Mouse (Mus musculus) C2C12 (cell line): ENCODE results near the gene Nfix. TPM values are rescaled to one million over a fixed set of nuclear protein-coding genes. Genes with fewer than 3 reads are reported as not detected.

Experiments
- H3K27me3 ChIP-seq: one replicate; pipeline ENCODE4 v1.6.1; 2011; ENCODE audit not compliant: control insufficient read depth, insufficient read depth, insufficient read length
- H3K36me3 ChIP-seq: one replicate; pipeline ENCODE4 v1.6.1; 2011; ENCODE audit not compliant: control insufficient read depth, insufficient read depth
- H3K4me3 ChIP-seq: one replicate; pipeline ENCODE4 v1.5.1; 2011; ENCODE audit warnings: mild to moderate bottlenecking, control low read depth; ENCODE audit not compliant: poor library complexity, insufficient read depth, severe bottlenecking
- H3K79me2 ChIP-seq: one replicate; pipeline ENCODE4 v1.6.1; 2011; ENCODE audit not compliant: control insufficient read depth, insufficient read depth
- H3K79me3 ChIP-seq: one replicate; pipeline ENCODE4 v1.6.1; 2011; ENCODE audit warnings: low read depth, control low read depth
- H3ac ChIP-seq: one replicate; pipeline ENCODE3; 2011; ENCODE audit warnings: low read depth; ENCODE audit not compliant: control insufficient read depth, insufficient read length
- CEBPB ChIP-seq: IDR thresholded peaks from one replicate; pipeline ENCODE4 v1.6.1; 2011; ENCODE audit warnings: low read depth, mild to moderate bottlenecking, control low read depth, moderate library complexity
- CTCF ChIP-seq: IDR thresholded peaks from one replicate; pipeline ENCODE4 v1.5.1; 2011; ENCODE audit not compliant: control insufficient read depth, insufficient read depth, insufficient read length
- FOSL1 ChIP-seq: IDR thresholded peaks from one replicate; pipeline ENCODE4 v1.8.0; 2011; ENCODE audit warnings: mild to moderate bottlenecking, low read length; ENCODE audit not compliant: poor library complexity, insufficient read depth, severe bottlenecking
- MAX ChIP-seq: IDR thresholded peaks from one replicate; pipeline ENCODE4 v1.6.1; 2011; ENCODE audit warnings: mild to moderate bottlenecking, control low read depth
- MYOD1 ChIP-seq: IDR thresholded peaks from one replicate; pipeline ENCODE4 v1.6.1; 2011; ENCODE audit warnings: low read depth; ENCODE audit not compliant: control insufficient read depth, insufficient read length
- MYOG ChIP-seq: IDR thresholded peaks from one replicate; pipeline ENCODE4 v1.6.1; 2011; ENCODE audit not compliant: control insufficient read depth, insufficient read length; ENCODE audit errors: extremely low read depth
- USF1 ChIP-seq: IDR thresholded peaks from one replicate; pipeline ENCODE4 v1.6.1; 2011; ENCODE audit warnings: low read depth, mild to moderate bottlenecking, control low read depth, moderate library complexity
- polyA plus RNA-seq: library from polyadenylated mRNA; unstranded; fragments of >200 nt; fragmentation: generic; extraction: Trizol; gene quantifications from one replicate; pipeline ENCODE4 v1.2.1, GENCODE M21; 2012; ENCODE audit warnings: missing spikeins

The Nfix gene
- polyA plus RNA-seq, 1 experiment, result 50.7 TPM

DNA sequence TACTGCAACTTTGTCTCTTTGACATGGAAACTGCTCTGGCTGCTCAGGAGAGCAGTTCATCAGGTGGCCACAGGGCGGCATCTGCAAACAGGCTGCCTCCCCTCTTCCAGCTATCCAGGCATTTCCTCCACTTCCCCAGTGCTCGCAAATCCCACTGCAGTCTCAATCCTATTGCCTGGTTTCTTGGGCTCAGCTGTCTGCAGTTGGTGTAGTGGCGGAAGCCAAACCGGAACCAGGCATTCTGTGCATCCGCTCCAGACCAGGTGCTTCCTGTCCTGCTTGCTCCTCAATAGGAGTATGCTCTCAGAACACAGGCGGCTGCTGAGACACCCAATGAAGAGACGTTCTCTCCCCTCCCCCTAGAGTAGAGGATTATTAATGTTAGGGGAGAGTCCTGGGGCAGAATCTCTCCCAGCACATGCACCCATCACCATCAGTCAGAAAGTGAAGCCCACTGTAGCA is 100.3 kb downstream of the Nfix start:
- H3K79me3 ChIP-seq, result no peaks in the 10 kb centered on the region
- H3K79me2 ChIP-seq, result no peaks in the 10 kb centered on the region
- peaks cover 52% of the 10 kb centered on the region for H3K36me3 ChIP-seq
- H3K4me3 ChIP-seq, result no peak overlapping the region
- no peak overlapping the region for H3ac ChIP-seq
- no peaks in the 10 kb centered on the region for H3K27me3 ChIP-seq
- TF ChIP-seq MYOD1, result no peak
- no peak for TF ChIP-seq CEBPB
- no peak for TF ChIP-seq MYOG
- peak; percentile 48 for TF ChIP-seq CTCF

DNA sequence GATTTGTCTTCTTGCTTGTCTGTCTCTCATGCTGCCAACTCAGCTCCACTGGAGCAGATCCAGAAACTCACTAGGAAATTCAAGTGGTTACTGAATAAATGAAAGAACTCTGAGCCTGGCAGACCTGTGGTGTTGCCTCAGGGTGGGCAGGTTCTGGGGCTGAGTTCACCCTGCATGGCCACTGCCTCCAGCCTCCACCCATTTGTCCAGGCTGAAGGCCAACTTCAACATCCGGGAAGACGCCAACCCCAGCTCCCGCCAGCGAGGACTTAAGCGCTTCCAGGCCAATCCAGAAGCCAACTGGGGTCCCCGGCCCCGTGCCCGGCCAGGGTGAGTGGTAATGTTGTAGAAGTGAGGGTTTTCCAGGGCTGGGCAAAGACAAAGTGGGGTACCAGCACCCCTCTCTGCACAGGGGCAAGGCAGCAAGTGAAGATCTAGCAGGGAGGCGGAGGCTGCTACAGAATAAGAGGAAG is 101.2 kb downstream of the Nfix start:
- TF ChIP-seq USF1 (no peak), MYOD1 (no peak), CTCF (no peak), FOSL1 (no peak), MYOG (no peak), MAX (no peak), CEBPB (no peak)
- H3K4me3 ChIP-seq, result no peak overlapping the region
- H3K36me3 ChIP-seq, result peaks cover 50% of the 10 kb centered on the region
- H3ac ChIP-seq, result no peak overlapping the region
- no peaks in the 10 kb centered on the region for H3K27me3 ChIP-seq
- H3K79me2 ChIP-seq, result no peaks in the 10 kb centered on the region
- H3K79me3 ChIP-seq, result no peaks in the 10 kb centered on the region

DNA sequence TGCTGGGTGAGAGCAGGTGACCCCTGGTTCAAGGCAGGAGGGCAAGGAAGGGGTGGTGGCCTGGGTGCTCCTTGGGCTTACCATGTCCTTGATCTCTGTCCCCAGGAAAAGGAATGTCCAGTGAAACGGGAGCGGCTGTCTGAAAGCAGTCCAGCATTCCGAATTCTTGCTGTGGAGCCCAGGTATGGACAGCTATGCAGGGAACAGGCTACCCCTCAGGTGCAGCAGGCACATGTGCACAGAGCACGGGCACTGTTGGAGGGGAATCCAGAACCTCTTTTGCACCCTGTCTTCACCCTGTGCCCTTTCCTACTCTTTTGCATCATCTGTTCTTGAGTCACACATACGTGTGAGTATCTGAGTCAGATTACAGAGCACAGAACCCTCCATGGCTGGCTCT is 101.9 kb downstream of the Nfix start:
- peaks cover 55% of the 10 kb centered on the region for H3K36me3 ChIP-seq
- no peak overlapping the region for H3ac ChIP-seq
- TF ChIP-seq FOSL1 (no peak), CEBPB (no peak), USF1 (no peak), MYOG (no peak), MYOD1 (no peak)
- no peak overlapping the region for H3K4me3 ChIP-seq
- no peaks in the 10 kb centered on the region for H3K79me3 ChIP-seq
- no peaks in the 10 kb centered on the region for H3K79me2 ChIP-seq
- no peaks in the 10 kb centered on the region for H3K27me3 ChIP-seq

DNA sequence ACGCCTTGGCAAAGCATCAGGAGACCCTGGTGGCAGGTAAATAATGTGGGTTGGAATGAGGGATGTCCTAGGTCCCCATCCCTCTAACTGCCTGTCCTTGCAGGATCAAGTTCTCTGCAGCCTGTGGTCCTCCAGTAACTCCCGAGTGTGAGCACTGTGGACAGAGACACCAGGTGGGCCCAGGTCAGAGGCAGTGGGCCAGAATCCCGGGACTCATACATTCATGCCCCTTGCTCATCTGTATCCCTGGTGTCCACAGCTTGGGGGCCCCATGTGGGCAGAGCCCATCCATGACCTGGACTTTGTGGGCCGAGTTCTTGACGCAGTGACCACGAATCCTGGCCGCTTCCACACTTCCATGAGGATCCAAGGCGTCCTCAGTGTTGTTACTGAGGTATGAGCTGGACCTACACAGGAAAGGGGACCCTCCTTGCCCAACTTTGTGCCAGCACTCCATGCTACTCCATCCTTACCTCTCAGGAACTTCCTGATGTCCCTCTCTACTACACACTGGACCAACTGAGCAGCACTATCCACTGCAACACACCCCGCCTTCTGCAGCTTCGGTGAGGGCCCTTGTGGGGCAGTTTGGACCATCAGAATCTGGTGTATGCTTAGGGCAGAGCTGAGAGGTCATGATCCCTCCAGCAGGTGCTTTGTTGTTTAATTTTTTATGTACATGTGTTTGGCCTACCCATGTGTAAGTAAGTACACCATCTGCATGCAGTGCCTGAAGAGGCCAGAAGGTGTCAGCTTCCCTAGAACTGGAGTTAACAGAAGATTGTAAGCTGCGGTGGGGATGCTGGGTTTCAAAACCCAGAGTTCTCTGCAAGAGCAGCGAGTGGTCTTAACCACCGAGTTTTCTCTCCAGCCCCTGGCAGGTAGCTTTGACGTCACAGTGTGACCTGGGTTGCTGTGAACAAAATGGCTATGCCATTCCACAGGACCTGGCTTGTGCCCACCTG is 102.7 kb downstream of the Nfix start:
- no peaks in the 10 kb centered on the region for H3K27me3 ChIP-seq
- no peak overlapping the region for H3K4me3 ChIP-seq
- peaks cover 64% of the 10 kb centered on the region for H3K36me3 ChIP-seq
- H3K79me3 ChIP-seq, result no peaks in the 10 kb centered on the region
- no peak for TF ChIP-seq MYOD1
- no peak for TF ChIP-seq MYOG
- no peak for TF ChIP-seq CTCF
- no peak for TF ChIP-seq USF1
- no peak for TF ChIP-seq CEBPB
- no peak for TF ChIP-seq FOSL1
- no peak for TF ChIP-seq MAX
- no peak overlapping the region for H3ac ChIP-seq
- no peaks in the 10 kb centered on the region for H3K79me2 ChIP-seq

DNA sequence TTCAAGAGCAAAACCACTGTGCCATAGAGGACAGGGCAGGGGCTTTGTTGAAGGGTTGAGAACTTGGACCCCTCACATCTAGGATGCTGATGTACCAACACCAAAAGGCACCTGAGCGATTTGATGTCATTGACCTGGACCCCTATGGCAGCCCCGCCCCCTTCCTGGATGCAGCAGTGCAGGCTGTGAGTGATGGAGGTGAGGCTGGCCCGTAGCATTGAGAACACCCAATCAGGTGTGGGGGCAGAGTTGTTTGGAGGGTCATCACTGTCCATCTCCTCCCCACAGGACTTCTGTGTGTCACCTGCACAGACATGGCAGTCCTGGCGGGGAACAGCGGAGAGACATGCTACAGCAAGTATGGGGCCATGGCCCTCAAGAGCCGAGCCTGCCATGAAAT is 105.0 kb downstream of the Nfix start:
- no peaks in the 10 kb centered on the region for H3K27me3 ChIP-seq
- H3K36me3 ChIP-seq, result peaks cover 83% of the 10 kb centered on the region
- no peak overlapping the region for H3K4me3 ChIP-seq
- no peak for TF ChIP-seq CEBPB
- no peak for TF ChIP-seq MYOG
- TF ChIP-seq MAX, result no peak
- no peak for TF ChIP-seq USF1
- no peak for TF ChIP-seq FOSL1
- TF ChIP-seq CTCF, result no peak
- TF ChIP-seq MYOD1, result no peak
- no peak overlapping the region for H3ac ChIP-seq
- peaks cover 17% of the 10 kb centered on the region for H3K79me2 ChIP-seq
- peaks cover 9% of the 10 kb centered on the region for H3K79me3 ChIP-seq

DNA sequence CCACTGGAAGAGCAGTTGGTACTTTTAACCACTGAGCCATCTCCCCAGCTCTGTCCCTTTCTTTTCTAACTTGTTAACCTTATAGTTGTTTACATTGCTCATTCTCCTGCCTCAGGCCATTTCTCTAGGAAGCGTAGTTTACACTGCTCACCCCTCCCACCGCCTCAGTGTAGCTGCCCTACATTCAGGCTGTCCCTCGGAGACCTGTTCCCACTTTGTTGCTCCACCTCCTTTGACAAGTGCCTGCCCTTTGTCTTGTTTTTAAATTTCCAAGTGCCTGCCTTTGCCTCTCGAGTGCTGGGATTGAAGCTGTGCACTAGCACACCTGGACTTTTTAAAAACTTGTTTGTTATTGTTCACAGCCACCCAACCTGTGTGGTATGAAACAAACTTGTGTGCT is 106.8 kb downstream of the Nfix start:
- Histone ChIP-seq H3K79me3 (peaks cover 17% of the 10 kb centered on the region), H3K79me2 (peaks cover 32% of the 10 kb centered on the region), H3K36me3 (peaks cover 66% of the 10 kb centered on the region), H3K4me3 (no peak overlapping the region), H3ac (no peak overlapping the region), H3K27me3 (no peaks in the 10 kb centered on the region)
- TF ChIP-seq FOSL1, result no peak
- no peak for TF ChIP-seq MAX
- TF ChIP-seq MYOD1, result no peak
- TF ChIP-seq CEBPB, result no peak
- no peak for TF ChIP-seq MYOG
- TF ChIP-seq CTCF, result no peak
